Mouse (Mus musculus) spleen, adult 2 months (tissue): ENCODE data around the gene Ext2. TPM values are rescaled to one million over a fixed set of nuclear protein-coding genes. Genes with fewer than 3 reads are reported as not detected.

Experiments
- DNase-seq, 2 experiments: peaks; one replicate each; pipeline versions ENCODE4 v3.0.0 to v3.0.0-alpha.2; 2012 to 2021; ENCODE audit warnings: low spot score in 2 of 2, low read depth in 1 of 2
- H3K27ac ChIP-seq: fragments of 200-500 bp; 2 replicates; pipeline ENCODE4 v1.5.1; 2012; ENCODE audit warnings: low read length, inconsistent platforms; ENCODE audit not compliant: insufficient read depth
- H3K27me3 ChIP-seq: fragments of 200-500 bp; 2 replicates; pipeline ENCODE4 v1.6.1; 2012; ENCODE audit warnings: mild to moderate bottlenecking, moderate library complexity, low read length, inconsistent platforms; ENCODE audit not compliant: control insufficient read depth, insufficient read depth
- H3K36me3 ChIP-seq: fragments of 200-500 bp; 2 replicates; pipeline ENCODE4 v1.6.1; 2012; ENCODE audit warnings: mild to moderate bottlenecking, low read length, inconsistent platforms; ENCODE audit not compliant: control insufficient read depth, insufficient read depth
- H3K4me1 ChIP-seq: fragments of 200-500 bp; 2 replicates; pipeline ENCODE4 v1.6.1; 2011; ENCODE audit warnings: inconsistent platforms; ENCODE audit not compliant: control insufficient read depth, insufficient read depth, insufficient read length
- H3K4me3 ChIP-seq: fragments of 200-500 bp; 2 replicates; pipeline ENCODE4 v1.5.1; 2011; ENCODE audit warnings: mild to moderate bottlenecking, inconsistent platforms; ENCODE audit not compliant: insufficient read depth, insufficient read length; ENCODE audit errors: extremely low read depth
- CTCF ChIP-seq: fragments of 200-500 bp; IDR thresholded peaks from 2 replicates; pipeline ENCODE4 v1.5.1; 2011; ENCODE audit warnings: mild to moderate bottlenecking, inconsistent platforms; ENCODE audit not compliant: insufficient read depth, insufficient read length, insufficient replicate concordance; ENCODE audit errors: extremely low read depth
- POLR2A ChIP-seq: fragments of 200-500 bp; IDR thresholded peaks from 2 replicates; pipeline ENCODE4 v1.6.1; 2011; ENCODE audit warnings: low read depth, low read length, inconsistent platforms
- WGBS: fragments of 180-500 bp; shearing (Covaris S2); methylation state at CpG from one replicate; pipeline ENCODE4 v1.1.7; 2018; 5-methylcytosine and 5-hydroxymethylcytosine counted together
- polyA plus RNA-seq: library from polyadenylated mRNA; depleted of rRNA; stranded (reverse); fragments of >200 nt; gene quantifications from 2 replicates; pipeline ENCODE4 v1.2.3, GENCODE M21; 2012

The Ext2 gene
- polyA plus RNA-seq, 1 experiment = 23.9 TPM

DNA sequence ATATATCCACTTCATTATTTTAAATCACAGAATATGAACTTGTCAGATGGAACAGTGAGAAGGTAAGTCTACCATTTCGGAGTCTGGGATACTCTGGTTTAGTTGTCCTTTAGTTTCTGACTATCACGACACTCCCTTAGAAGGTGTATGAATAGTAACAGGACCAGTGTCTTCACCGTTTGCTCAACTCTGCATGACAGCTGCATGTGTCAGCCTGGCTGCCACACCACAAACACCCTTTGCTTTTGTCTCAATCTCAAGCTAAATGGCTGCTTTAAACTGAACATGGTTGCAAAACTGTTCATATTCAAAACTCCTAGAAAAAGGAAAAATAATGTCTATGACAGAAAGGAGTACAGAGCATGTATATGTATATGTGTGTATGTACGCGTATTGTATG is 43.8 kb downstream of the Ext2 start:
- DNase-seq = no peak
- 85% methylated on average over 5 of the region's 5 CpGs for WGBS
- no peak overlapping the region for H3K4me3 ChIP-seq
- no peak for TF ChIP-seq CTCF
- no peak for TF ChIP-seq POLR2A
- H3K27me3 ChIP-seq = no peaks in the 10 kb centered on the region
- H3K4me1 ChIP-seq = no peaks in the 10 kb centered on the region
- H3K36me3 ChIP-seq = no peaks in the 10 kb centered on the region; the same call in 1 of the 2 replicates
- no peak overlapping the region for H3K27ac ChIP-seq

DNA sequence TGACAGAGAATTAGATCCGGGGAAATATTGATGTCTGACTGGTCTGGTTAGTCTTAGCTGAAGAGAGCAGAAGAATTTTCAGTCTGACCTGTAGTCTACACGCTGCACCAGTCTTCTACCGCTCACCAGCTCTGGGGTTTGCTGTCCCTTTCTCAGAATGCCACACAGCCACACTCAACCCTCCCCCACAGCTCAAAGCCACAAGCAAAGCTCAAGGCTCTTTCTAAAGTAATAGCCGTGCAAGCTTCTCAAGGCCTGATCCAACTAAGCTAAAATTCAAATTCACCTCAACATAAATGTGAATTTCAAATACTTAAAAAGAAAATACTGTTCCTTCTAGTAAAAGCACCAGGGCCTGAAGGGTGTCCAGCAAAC is 45.3 kb downstream of the Ext2 start:
- H3K27me3 ChIP-seq = no peaks in the 10 kb centered on the region
- no peaks in the 10 kb centered on the region; the same call in 1 of the 2 replicates for H3K4me1 ChIP-seq
- no peak for DNase-seq
- no peak overlapping the region for H3K4me3 ChIP-seq
- 69% methylated on average over 4 of the region's 4 CpGs for WGBS
- H3K27ac ChIP-seq = no peak overlapping the region
- TF ChIP-seq CTCF (no peak), POLR2A (no peak)
- H3K36me3 ChIP-seq = no peaks in the 10 kb centered on the region; the same call in 1 of the 2 replicates

DNA sequence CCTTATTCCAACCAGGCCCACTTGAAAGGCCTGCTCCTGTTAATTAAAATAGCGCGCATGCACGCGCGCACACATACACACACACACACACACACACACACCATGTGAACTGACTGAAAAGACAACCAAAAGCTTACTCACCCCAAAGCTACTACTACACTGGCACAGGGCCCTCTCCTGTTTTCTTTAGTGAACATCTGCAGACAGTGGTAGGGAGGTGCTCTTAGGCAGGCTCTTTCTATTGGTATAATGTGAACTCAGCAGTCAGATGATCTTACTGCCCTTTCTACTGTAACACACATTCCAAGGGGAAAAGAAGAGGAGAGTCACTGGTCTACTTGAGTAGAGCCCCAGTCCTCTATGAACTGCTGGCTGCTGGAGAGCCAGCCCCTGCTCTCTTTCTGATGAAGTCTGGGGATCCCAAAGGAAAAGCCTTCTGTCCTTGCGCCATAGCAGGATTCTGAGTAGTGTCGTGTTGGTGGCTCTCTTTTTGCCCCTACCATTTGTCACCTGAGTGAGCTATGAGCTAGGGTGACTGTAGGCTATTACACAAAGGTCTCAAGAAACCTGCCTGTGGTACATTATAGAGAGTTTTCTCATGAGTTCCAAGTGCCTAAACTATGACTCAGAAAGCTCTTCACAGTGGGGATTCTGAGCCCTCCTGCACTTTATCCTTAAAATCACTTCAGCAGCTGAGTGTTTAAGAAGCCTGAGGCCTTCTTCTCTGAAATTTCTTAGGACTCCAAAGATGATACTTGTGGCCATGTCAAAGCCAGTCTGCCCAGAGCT is 45.9 kb downstream of the Ext2 start:
- no peak for DNase-seq
- WGBS = 94% methylated on average over 7 of the region's 7 CpGs
- Histone ChIP-seq H3K27ac (no peak overlapping the region), H3K4me3 (no peak overlapping the region), H3K27me3 (no peaks in the 10 kb centered on the region), H3K4me1 (no peaks in the 10 kb centered on the region; the same call in 1 of the 2 replicates), H3K36me3 (no peaks in the 10 kb centered on the region; the same call in 1 of the 2 replicates)
- TF ChIP-seq CTCF (no peak), POLR2A (no peak)

DNA sequence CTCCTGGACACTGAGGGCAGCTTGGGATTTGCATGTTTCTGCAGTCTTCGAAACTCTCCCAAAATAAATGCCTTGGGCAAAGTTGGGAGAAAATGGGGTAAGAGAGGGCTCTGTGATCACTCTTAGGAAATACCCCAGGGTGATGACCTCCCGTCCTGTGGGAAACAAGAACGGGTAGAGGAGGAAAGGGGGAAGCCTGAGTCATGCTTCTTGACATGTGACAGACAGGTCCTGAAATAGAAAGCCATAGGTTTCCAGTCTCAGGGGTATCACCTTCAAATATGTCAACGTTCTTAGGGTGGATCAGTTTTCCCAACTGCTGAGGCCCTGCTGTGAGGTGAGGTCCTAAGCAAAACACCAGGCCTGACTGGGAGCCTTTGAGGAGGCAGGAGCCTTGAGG is 46.9 kb downstream of the Ext2 start:
- Histone ChIP-seq H3K27ac (no peak overlapping the region), H3K4me1 (no peaks in the 10 kb centered on the region; the same call in 1 of the 2 replicates), H3K4me3 (no peak overlapping the region), H3K36me3 (no peaks in the 10 kb centered on the region), H3K27me3 (no peaks in the 10 kb centered on the region)
- no peak for DNase-seq
- WGBS = 40% methylated on average over 4 of the region's 4 CpGs
- TF ChIP-seq POLR2A = no peak
- no peak for TF ChIP-seq CTCF

DNA sequence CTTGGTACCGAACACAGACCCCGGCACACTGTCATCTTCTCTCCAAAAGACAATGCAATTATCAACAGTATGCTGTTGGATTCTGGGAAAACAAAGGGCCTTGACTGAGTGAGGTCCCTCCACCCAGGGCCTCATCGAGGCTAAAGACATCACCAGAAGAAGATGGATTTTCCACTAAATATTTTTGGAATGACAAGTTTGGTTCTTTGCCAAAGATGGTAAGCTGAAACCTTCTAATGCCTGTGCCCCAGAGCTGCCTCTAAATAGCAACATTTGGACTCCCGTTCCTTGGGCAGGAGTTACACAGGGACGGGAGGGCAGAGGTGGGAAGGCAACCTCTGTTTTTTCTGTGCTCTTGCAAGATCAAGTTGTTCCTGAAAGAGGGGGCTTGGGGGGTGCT is 47.4 kb downstream of the Ext2 start:
- H3K4me1 ChIP-seq = no peaks in the 10 kb centered on the region; the same call in 1 of the 2 replicates
- no peak for DNase-seq
- TF ChIP-seq CTCF (no peak), POLR2A (no peak)
- no peaks in the 10 kb centered on the region for H3K36me3 ChIP-seq
- no peak overlapping the region for H3K4me3 ChIP-seq
- 89% methylated on average over 5 of the region's 5 CpGs for WGBS
- H3K27me3 ChIP-seq = no peaks in the 10 kb centered on the region
- no peak overlapping the region for H3K27ac ChIP-seq

DNA sequence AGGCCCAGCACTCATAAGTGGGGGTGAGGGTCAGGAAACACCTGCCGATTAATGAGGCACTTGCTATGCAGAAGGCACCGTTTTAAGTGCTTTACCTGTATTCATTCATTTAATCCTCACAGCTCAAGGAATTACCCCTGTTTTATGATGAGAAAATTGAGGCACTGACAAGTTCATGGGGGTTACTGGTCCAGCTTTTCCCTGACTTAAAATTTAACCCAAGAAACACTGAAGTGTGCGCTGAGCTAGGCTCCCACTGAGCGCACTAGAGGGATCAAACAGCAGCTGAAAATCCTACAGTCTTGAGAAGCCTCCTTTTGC is 49.6 kb downstream of the Ext2 start:
- WGBS = 46% methylated on average over 4 of the region's 4 CpGs
- Histone ChIP-seq H3K4me3 (no peak overlapping the region), H3K27ac (no peak overlapping the region), H3K4me1 (no peaks in the 10 kb centered on the region; the same call in 1 of the 2 replicates), H3K27me3 (no peaks in the 10 kb centered on the region), H3K36me3 (no peaks in the 10 kb centered on the region)
- DNase-seq = no peak
- TF ChIP-seq POLR2A (no peak), CTCF (no peak)

DNA sequence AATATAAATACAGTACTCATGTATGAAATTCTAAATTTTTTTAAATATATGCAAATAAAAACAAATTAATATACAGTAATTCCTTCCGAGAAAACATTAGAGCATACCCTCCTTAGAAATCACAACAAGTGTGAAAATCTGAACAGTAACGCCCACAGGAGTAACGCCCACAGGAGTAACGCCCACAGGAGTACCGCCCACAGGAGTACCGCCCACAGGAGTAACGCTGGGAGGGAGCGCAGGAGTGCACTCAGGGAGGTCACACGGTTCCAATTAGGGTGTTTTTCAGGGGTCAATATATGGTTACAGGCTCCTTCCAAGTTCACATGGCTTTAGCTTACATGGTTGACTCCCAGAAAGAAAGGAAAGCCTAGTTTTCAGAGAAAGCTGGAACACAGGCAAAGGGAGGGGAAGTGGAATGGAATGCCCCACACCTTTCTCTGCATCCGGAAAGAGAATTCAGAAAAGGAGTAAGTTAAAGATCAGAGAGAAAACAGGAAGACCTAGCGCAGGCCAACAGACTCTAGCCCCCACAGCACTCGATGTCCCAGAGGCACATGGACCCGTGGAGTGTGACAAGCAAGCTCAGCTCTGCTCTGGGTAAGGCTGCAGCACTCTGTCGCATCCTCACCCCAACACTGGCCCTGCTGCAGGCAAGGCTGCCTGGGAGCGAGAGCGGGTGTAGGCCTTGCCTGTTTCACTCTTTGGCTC is 50.2 kb downstream of the Ext2 start:
- Histone ChIP-seq H3K36me3 (no peaks in the 10 kb centered on the region), H3K27ac (no peak overlapping the region), H3K4me3 (no peak overlapping the region), H3K27me3 (no peaks in the 10 kb centered on the region), H3K4me1 (no peaks in the 10 kb centered on the region; the same call in 1 of the 2 replicates)
- WGBS = 32% methylated on average over 16 of the region's 16 CpGs
- no peak for DNase-seq
- TF ChIP-seq CTCF (no peak), POLR2A (no peak)
